Mouse (Mus musculus): ENCODE data around the gene Il18r1.

DNA sequence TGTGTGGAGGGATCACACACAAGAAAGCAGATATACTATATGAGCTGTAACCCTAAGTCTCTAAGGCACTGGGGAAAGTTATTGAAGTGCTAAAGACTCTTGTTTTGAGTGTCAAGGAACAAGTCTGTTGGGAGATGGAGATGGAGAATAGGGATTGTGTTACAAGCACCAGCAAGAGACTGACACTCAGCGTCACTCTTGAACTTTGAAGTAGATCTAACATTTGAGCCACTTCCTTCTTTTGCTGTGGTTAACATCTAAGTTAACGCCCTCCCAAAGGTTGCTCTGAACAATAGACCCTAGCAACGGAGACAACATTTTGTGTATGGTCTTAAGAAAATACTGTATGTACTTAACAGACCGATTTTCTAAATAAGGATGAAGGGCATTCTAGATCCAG is 8.3 kb downstream of the Il18r1 start:
- TF ChIP-seq CTCF (IDR thresholded peaks at IDR 0.05; ENCODE audit: low read depth, low read length) (no peak), POLR2A (IDR thresholded peaks at IDR 0.05; ENCODE audit: borderline replicate concordance, low read depth, low read length) (no peak)
